Mouse (Mus musculus) hindbrain, embryonic 13.5 days (tissue): ENCODE results near the gene Cnot11. TPM values are rescaled to one million over a fixed set of nuclear protein-coding genes. Genes with fewer than 3 reads are reported as not detected.

Experiments
- ATAC-seq: fragments of 200-750 bp; cut with Nextera tagmentation; 2 replicates; pipeline ENCODE4 v1.8.0; 2017; ENCODE audit warnings: moderate TSS enrichment; ENCODE audit not compliant: low FRiP score
- H3K27ac ChIP-seq: fragments of 300-500 bp; sonication (generic); 2 replicates; pipeline ENCODE4 v1.5.1; 2015; ENCODE audit warnings: inconsistent platforms, mild to moderate bottlenecking, moderate library complexity
- H3K27me3 ChIP-seq: fragments of 300-500 bp; sonication (generic); 2 replicates; pipeline ENCODE4 v1.6.1; 2015; ENCODE audit warnings: mild to moderate bottlenecking, inconsistent platforms
- H3K36me3 ChIP-seq: fragments of 300-500 bp; sonication (generic); 2 replicates; pipeline ENCODE4 v1.6.1; 2015; ENCODE audit warnings: mild to moderate bottlenecking, inconsistent platforms
- H3K4me1 ChIP-seq: fragments of 300-500 bp; sonication (generic); replicated peaks from 2 replicates; pipeline ENCODE4 v1.6.1; 2015; ENCODE audit warnings: inconsistent platforms
- H3K4me2 ChIP-seq: fragments of 300-500 bp; sonication (generic); 2 replicates; pipeline ENCODE4 v1.6.1; 2015; ENCODE audit warnings: inconsistent platforms, mild to moderate bottlenecking, moderate library complexity
- H3K4me3 ChIP-seq: fragments of 300-500 bp; sonication (generic); 2 replicates; pipeline ENCODE4 v1.5.1; 2015; ENCODE audit warnings: mild to moderate bottlenecking, inconsistent platforms
- H3K9ac ChIP-seq: fragments of 300-500 bp; sonication (generic); 2 replicates; pipeline ENCODE4 v1.6.1; 2015; ENCODE audit warnings: mild to moderate bottlenecking, inconsistent platforms
- H3K9me3 ChIP-seq: fragments of 300-500 bp; sonication (generic); 2 replicates; pipeline ENCODE4 v1.6.1; 2016; ENCODE audit warnings: inconsistent platforms
- WGBS: fragments of 180-500 bp; shearing (Covaris S2); methylation state at CpG from one replicate; pipeline ENCODE4 v1.1.7; 2015; 5-methylcytosine and 5-hydroxymethylcytosine counted together
- polyA plus RNA-seq: library from polyadenylated mRNA; unstranded; fragments of >200 nt; fragmentation: Nextera tagmentation; extraction: Ambion mirVana; gene quantifications from 2 replicates; pipeline ENCODE4 v1.2.1, GENCODE M21; 2015

Gene Cnot11
- polyA plus RNA-seq, 1 experiment from 2014 or later = 15.7 TPM

- Histone ChIP-seq H3K4me3 (no peak overlapping the region), H3K9me3 (no peaks in the 10 kb centered on the region), H3K27ac (no peak overlapping the region), H3K9ac (no peak overlapping the region), H3K27me3 (no peaks in the 10 kb centered on the region), H3K36me3 (peaks cover 8% of the 10 kb centered on the region), H3K4me2 (no peak overlapping the region), H3K4me1 (peaks cover 18% of the 10 kb centered on the region)
- ATAC-seq = no peak
These were observed 33.3 kb downstream of the Cnot11 start for GRCm38 (mm10) chr1:39568079-39568478.

- Histone ChIP-seq H3K27me3 (no peaks in the 10 kb centered on the region), H3K4me3 (no peak overlapping the region), H3K9ac (no peak overlapping the region), H3K36me3 (no peaks in the 10 kb centered on the region), H3K4me1 (peaks cover 30% of the 10 kb centered on the region), H3K4me2 (no peak overlapping the region), H3K9me3 (no peaks in the 10 kb centered on the region), H3K27ac (no peak overlapping the region)
- WGBS = 79% methylated on average over 6 of the region's 6 CpGs
- ATAC-seq = no peak
These were observed 36.9 kb downstream of the Cnot11 start for GRCm38 (mm10) chr1:39571653-39572052.

- H3K9me3 ChIP-seq = no peaks in the 10 kb centered on the region
- H3K36me3 ChIP-seq = no peaks in the 10 kb centered on the region
- peaks cover 36% of the 10 kb centered on the region for H3K4me1 ChIP-seq
- no peak overlapping the region for H3K4me3 ChIP-seq
- H3K4me2 ChIP-seq = no peak overlapping the region
- no peaks in the 10 kb centered on the region for H3K27me3 ChIP-seq
- no peak overlapping the region for H3K27ac ChIP-seq
- WGBS = 94% methylated on average over 7 of the region's 7 CpGs
- H3K9ac ChIP-seq = no peak overlapping the region
- ATAC-seq = no peak
These were observed 39.1 kb downstream of the Cnot11 start for GRCm38 (mm10) chr1:39573890-39574289.

GRCm38 (mm10) chr1:39575778-39576375, 41.1 kb downstream of the Cnot11 start:
- peaks cover 36% of the 10 kb centered on the region for H3K4me1 ChIP-seq
- H3K4me3 ChIP-seq = peak overlapping the region; percentile 68
- H3K4me2 ChIP-seq = peak overlapping the region; percentile 64
- no peaks in the 10 kb centered on the region for H3K36me3 ChIP-seq
- peak overlapping the region; percentile 98 for H3K27ac ChIP-seq
- peak overlapping the region; percentile 89 for H3K9ac ChIP-seq
- WGBS = 18% methylated on average over 8 of the region's 8 CpGs
- no peaks in the 10 kb centered on the region for H3K9me3 ChIP-seq
- no peak for ATAC-seq
- no peaks in the 10 kb centered on the region for H3K27me3 ChIP-seq

GRCm38 (mm10) chr1:39576431-39577243, 41.8 kb downstream of the Cnot11 start:
- Histone ChIP-seq H3K9me3 (no peaks in the 10 kb centered on the region), H3K4me2 (peak overlapping the region; percentile 64), H3K4me3 (peak overlapping the region; percentile 68), H3K4me1 (peaks cover 31% of the 10 kb centered on the region), H3K27me3 (no peaks in the 10 kb centered on the region), H3K27ac (peak overlapping the region; percentile 98), H3K9ac (peak overlapping the region; percentile 89), H3K36me3 (no peaks in the 10 kb centered on the region)
- peak; percentile 89 for ATAC-seq
- WGBS = under 1% methylated on average over 84 of the region's 88 CpGs

- no peaks in the 10 kb centered on the region for H3K27me3 ChIP-seq
- H3K9me3 ChIP-seq = no peaks in the 10 kb centered on the region
These were observed 42.5 kb downstream of the Cnot11 start, which contains the start of gene Rnf149 for GRCm38 (mm10) chr1:39577253-39577705. TSS of gene Rnf149 (minus strand) at chr1:39577405.

GRCm38 (mm10) chr1:39578446-39578845, 43.7 kb downstream of the Cnot11 start:
- no peak overlapping the region for H3K9ac ChIP-seq
- H3K27me3 ChIP-seq = no peaks in the 10 kb centered on the region
- ATAC-seq = no peak
- H3K36me3 ChIP-seq = no peaks in the 10 kb centered on the region
- H3K9me3 ChIP-seq = no peaks in the 10 kb centered on the region
- 93% methylated on average over 5 of the region's 5 CpGs for WGBS
- H3K4me2 ChIP-seq = no peak overlapping the region
- H3K27ac ChIP-seq = no peak overlapping the region
- H3K4me3 ChIP-seq = no peak overlapping the region
- peaks cover 26% of the 10 kb centered on the region for H3K4me1 ChIP-seq

More at GRCm38 (mm10) chr1:39577253-39577705, 42.5 kb downstream of the Cnot11 start, which contains the start of gene Rnf149:
- peak within 1 kb of the TSS; percentile 64 for H3K4me2 ChIP-seq
- peak within 1 kb of the TSS; percentile 98 for H3K27ac ChIP-seq
- peaks cover 28% of the 10 kb centered on the region for H3K4me1 ChIP-seq
- peak within 1 kb of the TSS; percentile 89 for H3K9ac ChIP-seq
- under 1% methylated on average over 48 of the region's 49 CpGs for WGBS
- H3K4me3 ChIP-seq = peak within 1 kb of the TSS; percentile 68
- H3K36me3 ChIP-seq = no peaks in the 10 kb centered on the region
- peak; percentile 96 for ATAC-seq

- ATAC-seq = no peak
- WGBS = 83% methylated on average over 6 of the region's 6 CpGs
These were observed 44.3 kb downstream of the Cnot11 start for GRCm38 (mm10) chr1:39579139-39579538.

GRCm38 (mm10) chr1:39581215-39581614, 46.4 kb downstream of the Cnot11 start:
- WGBS = 80% methylated on average over 2 of the region's 3 CpGs
- H3K36me3 ChIP-seq = no peaks in the 10 kb centered on the region
- H3K4me3 ChIP-seq = no peak overlapping the region
- H3K27ac ChIP-seq = no peak overlapping the region
- H3K27me3 ChIP-seq = no peaks in the 10 kb centered on the region
- H3K4me1 ChIP-seq = peaks cover 8% of the 10 kb centered on the region; the same call in 1 of the 2 replicates
- ATAC-seq = no peak
- H3K9me3 ChIP-seq = no peaks in the 10 kb centered on the region
- no peak overlapping the region for H3K9ac ChIP-seq
- H3K4me2 ChIP-seq = no peak overlapping the region

More at GRCm38 (mm10) chr1:39579139-39579538, 44.3 kb downstream of the Cnot11 start:
- Histone ChIP-seq H3K9ac (no peak overlapping the region), H3K4me1 (peaks cover 26% of the 10 kb centered on the region), H3K36me3 (no peaks in the 10 kb centered on the region), H3K4me3 (no peak overlapping the region), H3K27me3 (no peaks in the 10 kb centered on the region), H3K27ac (no peak overlapping the region), H3K4me2 (no peak overlapping the region), H3K9me3 (no peaks in the 10 kb centered on the region)

GRCm38 (mm10) chr1:39583173-39583572, 48.4 kb downstream of the Cnot11 start:
- Histone ChIP-seq H3K27ac (no peak overlapping the region), H3K9me3 (no peaks in the 10 kb centered on the region), H3K27me3 (no peaks in the 10 kb centered on the region), H3K4me1 (no peaks in the 10 kb centered on the region), H3K4me2 (no peak overlapping the region), H3K4me3 (no peak overlapping the region), H3K36me3 (no peaks in the 10 kb centered on the region), H3K9ac (no peak overlapping the region)
- ATAC-seq = no peak
- WGBS = 90% methylated on average over 9 of the region's 9 CpGs

- no peak overlapping the region for H3K9ac ChIP-seq
- H3K4me1 ChIP-seq = no peaks in the 10 kb centered on the region
- H3K27ac ChIP-seq = no peak overlapping the region
- H3K4me2 ChIP-seq = no peak overlapping the region
- WGBS = 86% methylated on average over 9 of the region's 9 CpGs
- no peaks in the 10 kb centered on the region for H3K27me3 ChIP-seq
- no peaks in the 10 kb centered on the region for H3K36me3 ChIP-seq
- H3K4me3 ChIP-seq = no peak overlapping the region
- H3K9me3 ChIP-seq = no peaks in the 10 kb centered on the region
- ATAC-seq = no peak
These were observed 50.6 kb downstream of the Cnot11 start for GRCm38 (mm10) chr1:39585416-39585815.

GRCm38 (mm10) chr1:39590193-39590592, 55.4 kb downstream of the Cnot11 start:
- H3K9me3 ChIP-seq = no peaks in the 10 kb centered on the region
- no peaks in the 10 kb centered on the region for H3K4me1 ChIP-seq
- H3K36me3 ChIP-seq = no peaks in the 10 kb centered on the region
- WGBS = 76% methylated on average over 5 of the region's 5 CpGs
- no peak overlapping the region for H3K27ac ChIP-seq
- no peak overlapping the region for H3K4me2 ChIP-seq
- no peaks in the 10 kb centered on the region for H3K27me3 ChIP-seq
- no peak overlapping the region for H3K4me3 ChIP-seq
- no peak for ATAC-seq
- no peak overlapping the region for H3K9ac ChIP-seq
